Mouse (Mus musculus): ENCODE data around the gene Tcp10b. TPM values are rescaled to one million over a fixed set of nuclear protein-coding genes. Genes with fewer than 3 reads are reported as not detected.
"Not testable (repeated sequence)": the region's sequence is repeated elsewhere in the genome, so short reads cannot be mapped to it uniquely, and the experiment has no call there.

Gene Tcp10b
- polyA plus RNA-seq, 1 experiment from 2014 or later: 0.31 TPM

- H3K4me3 ChIP-seq (ENCODE audit: low read depth, low read length); DNase-seq (ENCODE audit: low spot score); H3K4me2 ChIP-seq (ENCODE audit: low read length); H3K4me1 ChIP-seq (replicated peaks; ENCODE audit: control insufficient read depth, insufficient read depth, low read length); H3K9me3 ChIP-seq (ENCODE audit: control insufficient read depth, low read length); H3K36me3 ChIP-seq (ENCODE audit: control insufficient read depth, insufficient read depth, low read length); H3K27ac ChIP-seq (ENCODE audit: low read depth); ATAC-seq (replicated peaks; ENCODE audit: low FRiP score, low TSS enrichment, low read depth); H3K9ac ChIP-seq (ENCODE audit: low read length); H3K27me3 ChIP-seq (replicated peaks; ENCODE audit: control insufficient read depth, insufficient read depth, low read length): not testable (repeated sequence)
- 70% methylated on average over 9 of the region's 11 CpGs for WGBS
These were observed 69.0 kb downstream of the Tcp10b start for GRCm38 (mm10) chr17:13129737-13130465.

DNA sequence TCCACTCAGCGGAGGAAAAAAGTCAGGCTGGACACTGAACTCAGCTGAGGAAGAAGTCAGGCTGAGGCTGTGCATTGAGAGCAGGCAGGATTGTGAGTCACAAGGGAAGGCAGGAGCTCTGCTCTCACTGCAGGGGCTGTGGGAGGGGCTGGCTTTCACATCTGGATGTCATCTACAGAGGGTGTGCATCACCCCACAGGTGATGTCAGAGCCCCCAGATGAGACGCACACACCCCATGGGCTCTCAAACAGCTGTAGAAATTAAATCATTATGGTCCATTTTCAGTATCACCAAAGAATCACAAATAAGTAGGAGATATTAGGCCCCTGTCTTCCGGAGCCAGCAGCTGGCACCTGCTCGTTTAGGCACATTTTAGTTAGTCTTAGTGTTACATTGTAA lies 70.8 kb downstream of the Tcp10b start, which contains the start of gene Unc93a:
Unc93a (minus strand) TSS at position 101 of the 400 bp plus-strand sequence.
- not testable (repeated sequence) for H3K27me3 ChIP-seq (replicated peaks; ENCODE audit: control insufficient read depth, insufficient read depth, low read length); H3K4me2 ChIP-seq (ENCODE audit: low read length); ATAC-seq (replicated peaks; ENCODE audit: low FRiP score, low TSS enrichment, low read depth); H3K9me3 ChIP-seq (ENCODE audit: control insufficient read depth, low read length); DNase-seq (ENCODE audit: low spot score); H3K27ac ChIP-seq (ENCODE audit: low read depth); H3K9ac ChIP-seq (ENCODE audit: low read length); H3K4me1 ChIP-seq (replicated peaks; ENCODE audit: control insufficient read depth, insufficient read depth, low read length); H3K4me3 ChIP-seq (ENCODE audit: low read depth, low read length); H3K36me3 ChIP-seq (ENCODE audit: control insufficient read depth, insufficient read depth, low read length)
- 78% methylated on average over 3 of the region's 4 CpGs for WGBS

Other genes with a start within 250 kb of the Tcp10b start
- 0.64 and 1.3 TPM in 2 replicates for gene Mas1, start 193.0 kb upstream of the Tcp10b start, polyA plus RNA-seq (2014; fragmentation: Nextera tagmentation; extraction: Ambion mirVana)
- gene Mrgprh, start 185.1 kb upstream of the Tcp10b start, polyA plus RNA-seq (2014; fragmentation: Nextera tagmentation; extraction: Ambion mirVana): not detected in 2 replicates
- gene Pnldc1, start 150.9 kb upstream of the Tcp10b start, polyA plus RNA-seq (2014; fragmentation: Nextera tagmentation; extraction: Ambion mirVana): 0.65 and 1.4 TPM in 2 replicates
- 447 and 471 TPM in 2 replicates for gene Tcp1, start 145.4 kb upstream of the Tcp10b start, polyA plus RNA-seq (2014; fragmentation: Nextera tagmentation; extraction: Ambion mirVana)
- gene Mrpl18, start 144.8 kb upstream of the Tcp10b start, polyA plus RNA-seq (2014; fragmentation: Nextera tagmentation; extraction: Ambion mirVana): 168 TPM in 2 replicates
- 0.81 and 1.1 TPM in 2 replicates for gene Acat3, start 120.5 kb upstream of the Tcp10b start, polyA plus RNA-seq (2014; fragmentation: Nextera tagmentation; extraction: Ambion mirVana)
- gene Acat2, start 100.4 kb upstream of the Tcp10b start, polyA plus RNA-seq (2014; fragmentation: Nextera tagmentation; extraction: Ambion mirVana): 141 and 151 TPM in 2 replicates
- 121 and 131 TPM in 2 replicates for gene Wtap, start 66.9 kb upstream of the Tcp10b start, polyA plus RNA-seq (2014; fragmentation: Nextera tagmentation; extraction: Ambion mirVana)
- gene Sod2, start 54.3 kb upstream of the Tcp10b start, polyA plus RNA-seq (2014; fragmentation: Nextera tagmentation; extraction: Ambion mirVana): 141 and 149 TPM in 2 replicates
- 0.27 TPM in 1 of 2 replicates, not detected in the other for gene Gpr31b, start 8.8 kb upstream of the Tcp10b start, polyA plus RNA-seq (2014; fragmentation: Nextera tagmentation; extraction: Ambion mirVana)
- not detected in 2 replicates for gene Unc93a, start 70.7 kb downstream of the Tcp10b start, polyA plus RNA-seq (2014; fragmentation: Nextera tagmentation; extraction: Ambion mirVana)
- not detected in 2 replicates for gene Smok2a, start 160.1 kb downstream of the Tcp10b start, polyA plus RNA-seq (2014; fragmentation: Nextera tagmentation; extraction: Ambion mirVana)
- gene Smok2b, start 169.2 kb downstream of the Tcp10b start, polyA plus RNA-seq (2014; fragmentation: Nextera tagmentation; extraction: Ambion mirVana): not detected in 2 replicates

Data from intestine, embryonic 14.5 days (tissue).